Mouse (Mus musculus) cerebellum, adult 2 months (tissue): ENCODE data around the gene Gucd1.

Experiments used
- CTCF ChIP-seq: fragments of 200-500 bp; IDR thresholded peaks from 2 replicates; pipeline ENCODE4 v1.5.1; 2011; ENCODE audit warnings: low read depth, mild to moderate bottlenecking, control low read depth, low read length, moderate library complexity, borderline replicate concordance; ENCODE audit not compliant: insufficient read depth
- POLR2A ChIP-seq: fragments of 200-500 bp; IDR thresholded peaks from 2 replicates; pipeline ENCODE4 v1.6.1; 2011; ENCODE audit warnings: low read length, control low read depth, borderline replicate concordance; ENCODE audit not compliant: insufficient read depth

GRCm38 (mm10) chr10:75437284-75437683, 80.5 kb downstream of the Gucd1 start:
- TF ChIP-seq POLR2A (no peak), CTCF (no peak)
